Mouse (Mus musculus) bone marrow macrophage, adult 2 months (primary cell): ENCODE results near the gene Tff3. TPM values are rescaled to one million over a fixed set of nuclear protein-coding genes. Genes with fewer than 3 reads are reported as not detected.

Source experiments
- H3K27ac ChIP-seq: 2 replicates; pipeline ENCODE4 v1.5.1; 2012; ENCODE audit warnings: low read depth, low read length; ENCODE audit not compliant: insufficient read depth
- H3K4me1 ChIP-seq: 2 replicates; pipeline ENCODE4 v1.6.1; 2012; ENCODE audit warnings: low read length; ENCODE audit not compliant: control insufficient read depth, insufficient read depth
- H3K4me3 ChIP-seq: 2 replicates; pipeline ENCODE4 v1.5.1; 2012; ENCODE audit warnings: mild to moderate bottlenecking, low read length, moderate library complexity; ENCODE audit not compliant: insufficient read depth
- CTCF ChIP-seq: IDR thresholded peaks from 2 replicates; pipeline ENCODE4 v1.5.1; 2012; ENCODE audit warnings: low read depth, mild to moderate bottlenecking, low read length, moderate library complexity
- POLR2A ChIP-seq: IDR thresholded peaks from 2 replicates; pipeline ENCODE4 v1.6.1; 2012; ENCODE audit warnings: mild to moderate bottlenecking, low read depth, low read length, borderline replicate concordance
- polyA plus RNA-seq: library from polyadenylated mRNA; stranded (reverse); fragments of >200 nt; gene quantifications from 2 replicates; pipeline ENCODE4 v1.2.4, GENCODE M21; 2012; ENCODE audit not compliant: missing spikeins, insufficient read depth, insufficient read length

Gene Tff3
- polyA plus RNA-seq, 1 experiment, result not detected

GRCm38 (mm10) chr17:31096893-31097292 is 32.6 kb downstream of the Tff3 start:
- H3K27ac ChIP-seq, result no peak overlapping the region
- H3K4me1 ChIP-seq, result peaks cover 11% of the 10 kb centered on the region
- no peak for TF ChIP-seq POLR2A
- no peak for TF ChIP-seq CTCF
- no peak overlapping the region for H3K4me3 ChIP-seq

- Histone ChIP-seq H3K27ac (no peak overlapping the region), H3K4me3 (no peak overlapping the region), H3K4me1 (peaks cover 11% of the 10 kb centered on the region)
- no peak for TF ChIP-seq POLR2A
- no peak for TF ChIP-seq CTCF
Observed at GRCm38 (mm10) chr17:31095570-31095969, 33.9 kb downstream of the Tff3 start.

- Histone ChIP-seq H3K27ac (no peak overlapping the region), H3K4me1 (peaks cover 19% of the 10 kb centered on the region), H3K4me3 (no peak overlapping the region)
- TF ChIP-seq POLR2A, result no peak
- no peak for TF ChIP-seq CTCF
Observed at GRCm38 (mm10) chr17:31094781-31095180, 34.7 kb downstream of the Tff3 start.

DNA sequence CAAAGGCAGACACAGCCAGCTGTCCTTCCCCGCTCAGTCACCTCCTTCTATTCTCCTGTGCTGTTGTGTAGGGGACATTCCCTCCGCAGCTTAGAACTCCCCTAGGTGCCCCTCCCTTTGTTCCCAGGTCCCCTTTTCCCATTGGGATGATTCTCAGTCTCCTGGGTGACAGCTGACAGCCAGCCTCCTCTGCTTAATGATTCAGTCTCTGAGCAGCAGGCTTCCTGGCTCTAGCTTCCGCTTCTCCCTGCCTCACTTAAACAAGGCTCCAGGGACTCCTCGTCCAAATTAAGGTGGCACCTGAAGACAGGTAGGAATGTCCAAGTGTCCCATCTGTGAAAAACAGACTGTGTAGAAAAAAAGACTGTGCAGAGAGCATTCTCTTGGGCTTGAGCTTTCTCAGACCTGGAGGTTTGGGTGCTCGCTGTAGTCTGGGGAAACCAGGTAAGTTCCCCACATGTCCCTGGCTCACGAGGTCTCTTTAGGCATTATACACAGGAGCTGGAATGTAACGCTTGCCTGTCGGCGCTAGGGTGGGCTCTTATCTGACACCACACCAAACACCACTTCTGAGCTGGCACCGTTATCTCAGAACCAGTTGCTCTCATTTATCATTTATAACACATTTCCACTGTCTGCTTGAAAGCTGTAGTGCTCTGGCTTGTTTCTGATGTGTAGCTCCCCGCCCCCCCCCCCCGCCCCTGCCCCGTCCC is 38.3 kb downstream of the Tff3 start:
- no peak for TF ChIP-seq CTCF
- TF ChIP-seq POLR2A, result no peak
- Histone ChIP-seq H3K4me1 (peaks cover 40% of the 10 kb centered on the region), H3K27ac (no peak overlapping the region), H3K4me3 (no peak overlapping the region)

DNA sequence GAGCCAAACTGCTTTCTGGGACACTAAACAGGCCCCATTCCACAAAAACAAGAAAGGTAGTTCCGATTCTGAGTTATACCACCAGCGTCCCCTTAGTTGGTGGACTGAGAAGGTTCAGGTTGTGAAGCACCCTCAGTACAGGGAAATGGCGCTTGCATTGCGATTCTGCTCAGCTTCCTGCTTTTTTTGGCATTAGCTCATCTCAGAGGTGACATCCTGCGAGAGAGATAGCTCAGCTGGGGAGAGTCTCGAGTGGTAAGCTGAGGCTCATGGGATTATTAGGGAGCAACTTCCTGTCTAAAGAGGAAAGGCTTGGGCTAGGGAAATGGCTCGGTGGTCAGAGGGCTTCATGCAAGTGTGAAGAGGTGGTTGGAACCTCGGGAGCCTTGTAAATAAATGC is 39.6 kb downstream of the Tff3 start:
- TF ChIP-seq POLR2A (no peak), CTCF (no peak)
- Histone ChIP-seq H3K4me1 (peaks cover 43% of the 10 kb centered on the region), H3K27ac (0 out of 2 replicates have a peak overlapping the region, but pooled peaks have one; percentile 10), H3K4me3 (no peak overlapping the region)

DNA sequence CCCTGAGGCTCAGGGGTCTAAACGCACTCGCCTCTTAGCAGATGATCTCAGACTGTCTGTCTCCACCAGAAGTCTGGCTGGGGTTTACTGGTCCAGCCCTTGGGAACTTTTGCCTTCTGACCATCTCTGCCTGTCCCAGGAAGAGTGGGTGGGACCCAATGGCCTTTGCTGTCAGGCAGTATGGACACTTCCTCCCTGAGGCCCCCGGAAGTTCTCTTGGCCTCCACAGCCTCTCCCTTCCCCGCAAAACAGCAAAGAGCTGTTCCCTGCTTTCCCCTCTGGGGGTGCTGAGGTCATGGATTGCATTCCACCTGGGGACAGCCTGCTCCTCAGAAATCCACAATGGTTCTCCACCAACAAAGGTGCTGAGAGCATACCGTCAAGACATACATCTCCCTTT is 40.7 kb downstream of the Tff3 start:
- TF ChIP-seq CTCF (no peak), POLR2A (no peak)
- Histone ChIP-seq H3K4me1 (peaks cover 43% of the 10 kb centered on the region), H3K27ac (peak overlapping the region; percentile 42), H3K4me3 (no peak overlapping the region)

DNA sequence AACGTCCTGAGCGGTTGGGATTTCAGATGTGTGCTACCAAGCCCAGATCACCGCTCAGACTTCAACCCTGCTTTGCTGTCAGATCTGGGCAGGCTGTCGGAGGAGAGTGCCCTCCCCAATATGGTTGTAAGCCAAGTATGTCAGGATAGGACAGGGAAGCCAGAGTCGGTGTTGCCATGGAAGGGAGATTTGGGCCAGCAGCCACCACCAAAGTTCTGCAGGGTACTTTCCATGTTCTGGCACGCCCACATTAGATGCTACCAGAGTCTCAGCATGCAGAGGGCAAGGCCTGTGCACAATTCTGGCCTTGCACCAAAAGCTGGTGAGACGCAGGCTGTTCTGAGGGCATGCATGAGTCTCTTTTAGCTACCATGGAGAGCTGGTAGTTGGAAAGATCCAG is 43.2 kb downstream of the Tff3 start:
- H3K4me1 ChIP-seq, result peaks cover 60% of the 10 kb centered on the region

DNA sequence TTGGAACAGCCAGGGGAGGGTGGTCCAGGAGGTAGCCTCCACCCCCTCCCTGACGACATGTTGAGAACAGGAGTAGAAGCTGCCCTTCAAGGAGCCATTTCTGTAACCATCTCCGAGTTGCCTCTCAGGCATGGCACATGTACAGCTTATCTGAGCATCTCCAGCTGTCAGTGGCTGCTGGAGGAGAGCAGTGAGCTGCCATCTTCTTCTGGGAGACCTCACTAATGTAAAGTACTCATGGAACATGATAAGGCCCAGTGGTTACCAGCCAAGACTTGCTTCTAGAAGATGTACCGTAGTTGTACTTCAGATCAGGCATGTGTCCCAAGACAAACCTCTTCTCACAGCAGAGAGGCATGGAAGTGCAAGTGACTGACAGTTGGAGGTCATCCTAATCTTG is 43.9 kb downstream of the Tff3 start:
- no peak overlapping the region for H3K27ac ChIP-seq
- H3K4me3 ChIP-seq, result no peak overlapping the region
- H3K4me1 ChIP-seq, result peaks cover 64% of the 10 kb centered on the region
- TF ChIP-seq CTCF, result no peak
- TF ChIP-seq POLR2A, result no peak

More for the DNA sequence above, 43.2 kb downstream of the Tff3 start:
- H3K4me3 ChIP-seq, result no peak overlapping the region
- no peak for TF ChIP-seq POLR2A
- TF ChIP-seq CTCF, result no peak
- H3K27ac ChIP-seq, result no peak overlapping the region

GRCm38 (mm10) chr17:31082296-31083078 is 47.0 kb downstream of the Tff3 start:
- no peak overlapping the region for H3K27ac ChIP-seq
- no peak overlapping the region for H3K4me3 ChIP-seq
- H3K4me1 ChIP-seq, result peaks cover 57% of the 10 kb centered on the region
- TF ChIP-seq CTCF (no peak), POLR2A (no peak)

DNA sequence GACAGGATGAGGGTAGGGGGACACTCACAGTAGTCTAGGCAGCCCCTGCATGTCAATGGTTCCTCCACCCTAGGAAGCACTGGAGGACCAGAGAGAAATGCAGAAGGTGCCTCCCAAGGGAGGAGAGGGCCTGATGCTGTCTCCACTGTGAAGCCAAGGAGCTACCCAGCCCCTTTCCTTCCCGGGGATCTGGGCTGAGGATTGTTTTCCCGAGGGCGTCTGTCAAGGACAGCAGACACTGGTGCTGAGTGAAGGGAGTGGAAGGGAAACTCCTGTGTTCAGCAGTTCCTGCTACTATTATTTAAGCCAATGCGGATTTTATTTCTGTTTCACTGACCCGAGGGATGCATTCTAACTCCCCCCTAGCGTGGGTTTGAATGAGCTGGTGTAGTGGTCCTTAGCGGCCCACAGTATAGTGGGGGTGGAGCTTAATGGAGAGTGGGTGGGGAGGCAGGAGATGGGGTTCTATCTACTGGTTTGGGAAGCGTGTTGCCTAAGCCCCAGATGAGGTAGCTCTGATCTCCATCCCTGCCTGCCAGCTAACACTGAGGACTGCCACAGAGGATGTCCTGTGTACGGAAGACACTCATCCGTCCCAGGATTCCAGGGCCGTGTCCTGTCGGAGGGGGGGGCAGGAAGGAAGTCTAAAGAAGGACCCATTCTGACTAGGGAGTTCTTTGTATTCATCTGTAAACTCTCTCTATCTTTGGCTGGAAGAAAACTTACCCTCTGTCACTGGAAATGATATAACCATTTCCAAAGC is 50.2 kb downstream of the Tff3 start:
- peaks cover 71% of the 10 kb centered on the region for H3K4me1 ChIP-seq
- no peak overlapping the region for H3K27ac ChIP-seq
- no peak overlapping the region for H3K4me3 ChIP-seq
- TF ChIP-seq CTCF (no peak), POLR2A (no peak)
